Mouse (Mus musculus) inflammation-experienced regulatory T-cells (primary cell): ENCODE measurements around the gene Adh7. TPM values are rescaled to one million over a fixed set of nuclear protein-coding genes. Genes with fewer than 3 reads are reported as not detected.

Experiments used
- polyA plus RNA-seq, 2 experiments: library from polyadenylated mRNA; unstranded; fragments of 100-300 nt; shearing (Covaris generic); gene quantifications; one replicate each; pipeline ENCODE4 v1.2.1; 2017

The Adh7 gene
- under 1 TPM in 1 of 2 experiments, not detected in 1; 0.84 TPM for polyA plus RNA-seq

GRCm38 (mm10) chr3:138217631-138218264 is at the start of gene Adh7:
Adh7 (plus strand) TSS chr3:138217760.

GRCm38 (mm10) chr3:138193683-138194302 is 23.8 kb upstream of the Adh7 start, which contains the start of gene 4930579F01Rik:
4930579F01Rik (minus strand) TSS chr3:138193825.

DNA sequence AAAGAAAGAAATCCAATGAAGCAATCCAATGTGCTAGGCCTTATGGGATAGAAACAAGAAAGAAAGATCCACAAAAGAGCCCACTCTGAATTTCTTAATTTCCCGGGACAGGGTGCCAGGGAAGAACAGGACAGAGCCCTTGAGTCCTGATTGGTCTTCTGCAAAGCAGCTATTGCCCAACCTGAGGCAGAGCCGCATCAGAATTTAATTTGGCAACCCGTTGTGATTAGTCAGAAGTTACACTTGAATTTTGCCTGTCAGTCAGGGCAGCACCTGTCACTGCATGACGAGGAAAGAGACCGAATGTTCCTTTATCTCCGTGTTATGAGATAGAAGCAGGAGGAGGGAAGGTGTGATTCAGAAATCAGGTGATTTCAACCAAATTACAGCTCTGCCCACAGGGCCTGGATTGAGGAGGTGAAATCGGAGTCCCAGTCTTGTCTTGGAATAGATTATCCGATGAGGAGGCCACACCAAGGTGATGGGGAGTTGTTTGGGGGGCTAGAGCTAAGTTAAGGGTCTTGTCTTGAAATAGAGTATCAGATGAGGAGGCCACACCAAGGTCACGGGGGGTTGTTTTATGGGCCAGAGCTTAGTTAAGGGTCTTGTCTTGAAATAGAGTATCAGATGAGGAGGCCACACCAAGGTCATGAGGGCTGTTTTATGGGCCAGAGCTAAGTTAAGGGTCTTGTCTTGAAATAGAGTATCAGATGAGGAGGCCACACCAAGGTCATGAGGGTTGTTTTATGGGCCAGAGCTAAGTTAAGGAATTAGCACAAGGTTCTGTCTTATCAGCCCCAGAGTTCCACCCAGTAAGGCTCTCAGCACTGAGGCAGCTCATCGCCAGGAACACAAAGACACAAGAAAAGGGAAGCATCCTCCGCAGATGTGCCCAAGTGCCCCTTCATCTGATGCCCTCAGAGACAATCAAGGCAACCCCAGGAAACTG is 43.4 kb downstream of the Adh7 start, which contains the start of gene Adh1:
TSS of gene Adh1 (plus strand) at position 271 of the 949 bp plus-strand sequence.

Other genes with a start within 250 kb of the Adh7 start
- gene Dapp1, start 236.2 kb upstream of the Adh7 start, polyA plus RNA-seq, result 100 to 1,000 TPM in 1 of 2 experiments, 10 to 100 TPM in 1; 87.2 to 132 TPM
- under 1 TPM in 1 of 2 experiments, not detected in 1; 0.04 TPM for gene 1110002E22Rik, start 152.7 kb upstream of the Adh7 start, polyA plus RNA-seq
- gene Gm5105, start 150.4 kb upstream of the Adh7 start, polyA plus RNA-seq, result under 1 TPM in 1 of 2 experiments, not detected in 1; 0.12 TPM
- gene Trmt10a, start 74.3 kb upstream of the Adh7 start, polyA plus RNA-seq, result 1 to 10 TPM; 6.0 to 8.1 TPM
- 1 to 10 TPM; 5.2 to 5.4 TPM for gene Mttp, start 72.8 kb upstream of the Adh7 start, polyA plus RNA-seq
- 1 to 10 TPM in 1 of 2 experiments, not detected in 1; 1.2 TPM for gene 4930579F01Rik, start 23.9 kb upstream of the Adh7 start, polyA plus RNA-seq
- 1 to 10 TPM; 3.9 to 7.1 TPM for gene Adh1, start 43.2 kb downstream of the Adh7 start, polyA plus RNA-seq
- under 1 TPM in 1 of 2 experiments, not detected in 1; 0.50 TPM for gene Adh6a, start 95.5 kb downstream of the Adh7 start, polyA plus RNA-seq
- gene Adh6b, start 124.0 kb downstream of the Adh7 start, polyA plus RNA-seq, result under 1 TPM in 1 of 2 experiments, not detected in 1; 0.11 TPM
- gene Adh4, start 197.7 kb downstream of the Adh7 start, polyA plus RNA-seq, result not detected
- 100 to 1,000 TPM; 126 to 168 TPM for gene Adh5, start 225.3 kb downstream of the Adh7 start, polyA plus RNA-seq